Mouse (Mus musculus) intestine, postnatal 0 days (tissue): ENCODE results near the gene Macrod1. TPM values are rescaled to one million over a fixed set of nuclear protein-coding genes. Genes with fewer than 3 reads are reported as not detected.

Experiments used
- ATAC-seq: fragments of 200-750 bp; cut with Nextera tagmentation; 2 replicates; pipeline ENCODE4 v1.8.0; 2017; ENCODE audit warnings: mild to moderate bottlenecking, moderate TSS enrichment, moderate library complexity
- H3K27ac ChIP-seq: fragments of 300-500 bp; sonication (generic); 2 replicates; pipeline ENCODE4 v1.5.1; 2014; ENCODE audit warnings: mild to moderate bottlenecking, low read depth, low read length, moderate library complexity
- H3K27me3 ChIP-seq: fragments of 300-500 bp; sonication (generic); replicated peaks from 2 replicates; pipeline ENCODE4 v1.6.1; 2014; ENCODE audit warnings: low read length, mixed read lengths; ENCODE audit not compliant: control insufficient read depth, insufficient read depth
- H3K36me3 ChIP-seq: fragments of 300-500 bp; sonication (generic); 2 replicates; pipeline ENCODE4 v1.6.1; 2014; ENCODE audit warnings: mild to moderate bottlenecking, moderate library complexity; ENCODE audit not compliant: control insufficient read depth, insufficient read depth
- H3K4me1 ChIP-seq: fragments of 300-500 bp; sonication (generic); replicated peaks from 2 replicates; pipeline ENCODE4 v1.6.1; 2014; ENCODE audit warnings: antibody characterized with exemption, low read length, mixed read lengths; ENCODE audit not compliant: control insufficient read depth, insufficient read depth
- H3K4me2 ChIP-seq: fragments of 300-500 bp; sonication (generic); replicated peaks from 2 replicates; pipeline ENCODE4 v1.6.1; 2014; ENCODE audit warnings: low read depth, mild to moderate bottlenecking, moderate library complexity
- H3K4me3 ChIP-seq: fragments of 300-500 bp; sonication (generic); 2 replicates; pipeline ENCODE4 v1.5.1; 2014; ENCODE audit warnings: low read depth, low read length
- H3K9ac ChIP-seq: fragments of 300-500 bp; sonication (generic); 2 replicates; pipeline ENCODE4 v1.6.1; 2014; ENCODE audit warnings: mild to moderate bottlenecking, low read depth, low read length
- H3K9me3 ChIP-seq: fragments of 300-500 bp; sonication (generic); 2 replicates; pipeline ENCODE4 v1.6.1; 2016; ENCODE audit warnings: mixed run types; ENCODE audit not compliant: control insufficient read depth
- CTCF ChIP-seq: sonication (generic); IDR thresholded peaks from 2 replicates; pipeline ENCODE4 v1.5.1; 2016; ENCODE audit warnings: low read depth, mild to moderate bottlenecking, control low read depth, antibody characterized with exemption, moderate library complexity
- WGBS: fragments of 180-500 bp; shearing (Covaris S2); extraction: QIAGEN DNeasy Blood & Tissue Kit; methylation state at CpG from one replicate; pipeline ENCODE4 v1.1.7; 2014; 5-methylcytosine and 5-hydroxymethylcytosine counted together
- polyA plus RNA-seq: library from polyadenylated mRNA; unstranded; fragments of >200 nt; fragmentation: Nextera tagmentation; extraction: Ambion mirVana; gene quantifications from 2 replicates; pipeline ENCODE4 v1.2.1, GENCODE M21; 2015

Gene Macrod1
- polyA plus RNA-seq, 1 experiment from 2014 or later: 15.1 TPM

DNA sequence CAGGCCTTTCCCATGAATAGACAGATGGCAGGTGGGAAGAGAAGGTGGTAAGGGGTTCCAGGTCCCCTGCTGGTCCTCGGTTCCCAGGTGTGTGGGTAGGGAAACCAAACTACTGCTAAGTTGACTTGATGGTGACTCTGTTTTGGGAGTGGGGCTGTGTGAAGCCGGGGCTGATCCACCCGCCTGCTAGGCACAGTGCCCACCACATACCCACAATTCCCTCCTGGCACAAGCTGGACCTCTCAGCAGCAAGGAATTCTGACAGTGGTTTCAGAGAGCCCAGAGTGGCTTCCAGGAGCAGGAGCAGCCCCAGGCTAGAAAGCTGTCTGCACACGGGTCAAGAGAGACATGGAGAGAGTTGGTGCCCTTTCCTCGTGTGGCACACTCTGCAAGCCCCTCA is 32.4 kb downstream of the Macrod1 start:
- Histone ChIP-seq H3K4me2 (no peak overlapping the region), H3K9ac (no peak overlapping the region), H3K9me3 (no peaks in the 10 kb centered on the region), H3K27me3 (no peaks in the 10 kb centered on the region; the same call in 1 of the 2 replicates), H3K27ac (no peak overlapping the region), H3K4me1 (no peaks in the 10 kb centered on the region), H3K36me3 (no peaks in the 10 kb centered on the region), H3K4me3 (no peak overlapping the region)
- no peak for TF ChIP-seq CTCF
- no peak for ATAC-seq
- WGBS: 77% methylated on average over 5 of the region's 5 CpGs

DNA sequence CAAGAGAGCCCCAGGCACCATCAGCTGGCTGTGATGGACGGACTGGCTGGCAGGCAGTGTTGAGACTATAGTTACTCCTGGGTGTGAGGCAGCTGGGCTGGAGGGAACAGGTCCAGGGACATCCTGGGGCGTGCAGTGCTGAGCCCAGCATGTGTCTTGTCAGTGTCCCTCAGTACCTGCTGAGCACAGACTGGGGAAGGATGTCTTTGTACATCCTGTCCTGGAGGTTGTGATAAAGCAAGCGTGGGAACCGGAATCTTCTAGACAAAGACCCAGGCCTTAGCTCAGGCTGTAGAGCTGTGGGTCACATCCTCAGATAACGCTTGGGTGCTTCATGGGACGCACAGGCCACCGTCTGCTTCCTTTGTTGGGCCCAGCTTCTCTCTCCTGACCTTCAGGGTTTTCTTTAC is 33.2 kb downstream of the Macrod1 start:
- H3K4me1 ChIP-seq: no peaks in the 10 kb centered on the region
- no peaks in the 10 kb centered on the region for H3K27me3 ChIP-seq
- no peak for ATAC-seq
- H3K36me3 ChIP-seq: no peaks in the 10 kb centered on the region
- H3K9ac ChIP-seq: no peak overlapping the region
- H3K27ac ChIP-seq: no peak overlapping the region
- TF ChIP-seq CTCF: no peak
- no peak overlapping the region for H3K4me2 ChIP-seq
- H3K4me3 ChIP-seq: no peak overlapping the region
- 79% methylated on average over 7 of the region's 7 CpGs for WGBS
- no peaks in the 10 kb centered on the region for H3K9me3 ChIP-seq

DNA sequence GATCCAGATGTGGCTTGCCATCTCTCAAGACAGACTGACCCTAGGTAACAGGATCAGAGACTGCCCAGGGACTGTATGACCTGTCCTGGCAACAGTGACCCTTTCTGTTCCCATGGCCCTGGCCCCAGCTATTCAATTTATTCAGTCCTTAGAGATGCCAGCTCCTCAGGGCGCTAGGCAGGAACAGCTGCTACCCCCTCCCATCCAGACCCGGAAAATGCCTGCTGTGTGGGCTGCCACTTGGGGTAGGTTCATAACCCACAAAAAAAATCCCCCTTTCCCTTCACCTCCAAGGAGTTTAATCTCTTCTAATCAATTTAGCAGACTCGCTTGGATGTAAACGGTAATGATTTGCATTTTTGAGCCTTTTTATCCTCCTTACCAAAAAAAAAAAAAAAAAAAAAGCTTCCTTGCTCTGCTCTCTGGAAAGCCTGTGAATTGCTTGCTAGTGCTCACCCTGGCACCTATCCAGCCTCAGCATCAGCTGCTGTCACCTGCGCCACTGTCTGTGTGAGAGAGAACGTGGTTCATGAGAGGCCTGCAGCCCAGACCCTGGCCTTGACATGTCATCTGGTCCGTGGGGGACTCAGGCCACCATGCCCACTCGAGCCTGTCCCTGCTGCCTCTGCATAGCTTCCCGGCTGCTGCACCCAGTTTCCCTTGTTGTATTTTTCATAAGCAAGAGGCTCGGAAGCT is 33.9 kb downstream of the Macrod1 start:
- no peaks in the 10 kb centered on the region for H3K9me3 ChIP-seq
- no peak overlapping the region for H3K4me2 ChIP-seq
- no peak for TF ChIP-seq CTCF
- H3K27me3 ChIP-seq: no peaks in the 10 kb centered on the region
- no peaks in the 10 kb centered on the region for H3K36me3 ChIP-seq
- H3K9ac ChIP-seq: no peak overlapping the region
- H3K4me3 ChIP-seq: no peak overlapping the region
- ATAC-seq: no peak
- WGBS: 57% methylated on average over 10 of the region's 10 CpGs
- no peak overlapping the region for H3K27ac ChIP-seq
- no peaks in the 10 kb centered on the region for H3K4me1 ChIP-seq

DNA sequence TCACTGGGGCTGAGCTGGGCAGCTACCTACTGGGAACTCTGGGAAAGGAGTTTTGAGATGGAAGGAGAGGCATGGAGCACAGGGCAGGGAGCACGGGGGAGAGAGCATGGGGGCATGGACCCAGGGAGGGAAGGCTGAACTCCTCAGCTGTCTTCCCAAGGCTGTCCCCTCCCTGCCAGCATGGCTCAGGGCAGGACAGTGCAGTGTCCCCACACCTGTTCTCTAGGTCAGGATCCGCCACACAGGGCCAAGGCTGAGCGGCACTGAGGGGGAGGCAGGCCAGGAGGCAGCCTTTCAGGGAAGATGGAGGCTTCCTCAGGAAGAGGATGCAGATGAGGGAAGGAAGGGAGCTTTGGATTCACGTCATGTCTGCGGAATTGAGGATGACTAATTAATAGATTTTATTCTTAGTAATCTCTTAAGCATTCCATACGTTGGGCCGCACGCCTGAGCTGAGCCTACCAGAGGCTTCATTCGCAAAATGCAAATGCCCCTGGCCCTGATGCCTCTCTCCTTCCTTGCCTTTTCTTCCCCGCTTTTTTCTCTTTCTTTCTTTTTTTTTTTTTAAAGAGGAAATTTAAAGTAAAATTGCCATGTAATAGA is 34.9 kb downstream of the Macrod1 start:
- Histone ChIP-seq H3K9me3 (no peaks in the 10 kb centered on the region), H3K4me1 (no peaks in the 10 kb centered on the region), H3K36me3 (no peaks in the 10 kb centered on the region), H3K4me2 (no peak overlapping the region), H3K4me3 (no peak overlapping the region), H3K9ac (no peak overlapping the region), H3K27me3 (peaks cover 5% of the 10 kb centered on the region), H3K27ac (no peak overlapping the region)
- ATAC-seq: no peak
- no peak for TF ChIP-seq CTCF
- WGBS: 78% methylated on average over 10 of the region's 10 CpGs

DNA sequence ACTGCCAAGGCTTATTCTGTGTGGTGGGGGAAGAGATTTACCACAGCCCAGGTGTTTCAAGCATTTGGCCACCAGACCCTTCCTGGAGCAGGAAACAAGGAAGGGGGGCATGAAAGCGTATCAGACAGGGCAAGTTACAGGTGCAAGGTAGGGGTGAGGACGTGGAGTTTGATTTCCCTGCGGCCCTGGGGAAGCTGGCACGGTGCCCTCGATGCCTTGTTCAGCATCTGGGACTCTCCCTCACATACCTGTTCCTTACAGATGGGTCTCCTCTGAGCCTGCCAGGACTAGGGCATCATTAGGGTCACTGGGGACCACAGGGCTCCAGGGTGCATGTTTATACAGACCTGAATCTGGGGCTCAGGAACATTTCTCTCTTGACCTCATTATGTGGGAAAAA is 36.1 kb downstream of the Macrod1 start:
- TF ChIP-seq CTCF: no peak
- Histone ChIP-seq H3K36me3 (no peaks in the 10 kb centered on the region), H3K4me3 (no peak overlapping the region), H3K9me3 (no peaks in the 10 kb centered on the region), H3K27me3 (peaks cover 11% of the 10 kb centered on the region), H3K27ac (no peak overlapping the region), H3K4me1 (no peaks in the 10 kb centered on the region), H3K4me2 (no peak overlapping the region), H3K9ac (no peak overlapping the region)
- no peak for ATAC-seq
- 75% methylated on average over 5 of the region's 5 CpGs for WGBS

DNA sequence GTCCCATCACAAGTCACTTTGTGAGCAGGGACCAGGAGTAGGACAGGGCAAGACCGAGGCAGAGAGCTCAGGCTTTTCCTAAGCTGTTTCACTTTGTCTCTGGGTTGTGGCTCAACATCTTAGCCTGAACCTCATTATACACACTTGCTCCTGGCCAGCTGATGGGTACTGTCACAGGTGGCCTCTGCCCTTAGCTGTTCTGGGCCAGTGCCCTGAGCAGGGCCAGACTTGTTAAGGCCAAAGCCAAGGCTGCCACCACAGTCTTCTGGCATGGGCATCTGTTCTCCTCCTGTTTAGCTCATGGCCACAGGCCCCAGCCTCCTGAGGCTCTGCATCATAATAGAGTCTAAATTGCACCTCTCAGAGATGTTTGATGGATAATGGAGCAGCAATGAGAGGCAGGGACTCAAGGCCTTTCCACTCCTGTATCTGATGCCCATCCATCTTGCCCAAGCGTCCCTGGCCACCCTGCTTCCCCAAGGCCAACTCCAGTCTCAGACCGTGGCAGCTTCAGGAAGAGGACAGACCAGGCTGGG is 43.1 kb downstream of the Macrod1 start:
- Histone ChIP-seq H3K9me3 (no peaks in the 10 kb centered on the region), H3K4me3 (no peak overlapping the region), H3K36me3 (no peaks in the 10 kb centered on the region), H3K27me3 (peaks cover 11% of the 10 kb centered on the region), H3K9ac (no peak overlapping the region), H3K4me1 (no peaks in the 10 kb centered on the region), H3K4me2 (no peak overlapping the region), H3K27ac (no peak overlapping the region)
- 72% methylated on average over 3 of the region's 3 CpGs for WGBS
- ATAC-seq: no peak
- no peak for TF ChIP-seq CTCF
